Mouse (Mus musculus) liver, embryonic 15.5 days (tissue): ENCODE data around the gene 1110032F04Rik. TPM values are rescaled to one million over a fixed set of nuclear protein-coding genes. Genes with fewer than 3 reads are reported as not detected.
"Not testable (repeated sequence)": the region's sequence is repeated elsewhere in the genome, so short reads cannot be mapped to it uniquely, and the experiment has no call there.

Source experiments
- ATAC-seq: fragments of 200-750 bp; cut with Nextera tagmentation; 2 replicates; pipeline ENCODE4 v1.8.0; 2017; ENCODE audit warnings: moderate number of reproducible peaks, mild to moderate bottlenecking, moderate library complexity; ENCODE audit not compliant: insufficient read depth
- H3K27ac ChIP-seq: fragments of 300-500 bp; sonication (generic); replicated peaks from 2 replicates; pipeline ENCODE4 v1.5.1; 2015; ENCODE audit warnings: mild to moderate bottlenecking, inconsistent platforms
- H3K27me3 ChIP-seq: fragments of 300-500 bp; sonication (generic); 2 replicates; pipeline ENCODE4 v1.6.1; 2015; ENCODE audit warnings: mild to moderate bottlenecking, inconsistent platforms
- H3K36me3 ChIP-seq: fragments of 300-500 bp; sonication (generic); replicated peaks from 2 replicates; pipeline ENCODE4 v1.6.1; 2015; ENCODE audit warnings: moderate library complexity, mild to moderate bottlenecking, inconsistent platforms
- H3K4me1 ChIP-seq: fragments of 300-500 bp; sonication (generic); replicated peaks from 2 replicates; pipeline ENCODE4 v1.6.1; 2015; ENCODE audit warnings: inconsistent platforms
- H3K4me2 ChIP-seq: fragments of 300-500 bp; sonication (generic); 2 replicates; pipeline ENCODE4 v1.6.1; 2015; ENCODE audit warnings: moderate library complexity, mild to moderate bottlenecking, inconsistent platforms
- H3K4me3 ChIP-seq: fragments of 300-500 bp; sonication (generic); replicated peaks from 2 replicates; pipeline ENCODE4 v1.5.1; 2015; ENCODE audit warnings: mild to moderate bottlenecking, inconsistent platforms
- H3K9ac ChIP-seq: fragments of 300-500 bp; sonication (generic); 2 replicates; pipeline ENCODE4 v1.6.1; 2015; ENCODE audit warnings: moderate library complexity, mild to moderate bottlenecking, inconsistent platforms
- H3K9me3 ChIP-seq: fragments of 300-500 bp; sonication (generic); replicated peaks from 2 replicates; pipeline ENCODE4 v1.6.1; 2016; ENCODE audit warnings: inconsistent platforms
- WGBS: fragments of 180-500 bp; shearing (Covaris S2); methylation state at CpG from one replicate; pipeline ENCODE4 v1.1.7; 2015; ENCODE audit warnings: mixed read lengths; ENCODE audit not compliant: insufficient replicate concordance; 5-methylcytosine and 5-hydroxymethylcytosine counted together
- polyA plus RNA-seq: library from polyadenylated mRNA; unstranded; fragments of >200 nt; fragmentation: Nextera tagmentation; extraction: Ambion mirVana; gene quantifications from 2 replicates; pipeline ENCODE4 v1.2.1, GENCODE M21; 2015

Gene 1110032F04Rik
- polyA plus RNA-seq, 1 experiment from 2014 or later = 0.51 TPM

GRCm38 (mm10) chr3:68848323-68848722 is 21.1 kb upstream of the 1110032F04Rik start:
- Histone ChIP-seq H3K27ac (no peak overlapping the region), H3K9me3 (no peaks in the 10 kb centered on the region), H3K27me3 (no peaks in the 10 kb centered on the region), H3K4me1 (no peaks in the 10 kb centered on the region), H3K9ac (no peak overlapping the region), H3K4me2 (no peak overlapping the region), H3K36me3 (no peaks in the 10 kb centered on the region), H3K4me3 (no peak overlapping the region)
- no peak for ATAC-seq
- 41% methylated on average over 3 of the region's 3 CpGs for WGBS

- Histone ChIP-seq H3K27ac (no peak overlapping the region), H3K36me3 (no peaks in the 10 kb centered on the region), H3K27me3 (no peaks in the 10 kb centered on the region), H3K9ac (no peak overlapping the region), H3K4me1 (no peaks in the 10 kb centered on the region), H3K4me3 (no peak overlapping the region), H3K4me2 (no peak overlapping the region), H3K9me3 (no peaks in the 10 kb centered on the region)
- WGBS = 55% methylated on average over 1 of the region's 1 CpGs
- no peak for ATAC-seq
Observed at GRCm38 (mm10) chr3:68852414-68852813, 17.0 kb upstream of the 1110032F04Rik start.

GRCm38 (mm10) chr3:68869691-68870567 is 543 bp downstream of the 1110032F04Rik start:
- H3K9me3 ChIP-seq = no peaks in the 10 kb centered on the region
- no peaks in the 10 kb centered on the region for H3K36me3 ChIP-seq
- under 1% methylated on average over 96 of the region's 96 CpGs for WGBS
- peaks cover 46% of the 10 kb centered on the region for H3K27me3 ChIP-seq
- no peak overlapping the region for H3K9ac ChIP-seq
- ATAC-seq = no peak
- peak overlapping the region; percentile 83 for H3K4me2 ChIP-seq
- peaks cover 21% of the 10 kb centered on the region for H3K4me1 ChIP-seq
- peak overlapping the region; percentile 55 for H3K4me3 ChIP-seq
- no peak overlapping the region for H3K27ac ChIP-seq

GRCm38 (mm10) chr3:68870568-68870950 is 1.2 kb downstream of the 1110032F04Rik start:
- H3K36me3 ChIP-seq = no peaks in the 10 kb centered on the region
- peaks cover 46% of the 10 kb centered on the region for H3K27me3 ChIP-seq
- no peaks in the 10 kb centered on the region for H3K9me3 ChIP-seq
- ATAC-seq = no peak
- no peak overlapping the region for H3K27ac ChIP-seq
- H3K4me2 ChIP-seq = peak overlapping the region; percentile 83
- peaks cover 21% of the 10 kb centered on the region for H3K4me1 ChIP-seq
- no peak overlapping the region for H3K9ac ChIP-seq
- H3K4me3 ChIP-seq = peak overlapping the region; percentile 55
- 6% methylated on average over 15 of the region's 15 CpGs for WGBS

- no peak overlapping the region for H3K9ac ChIP-seq
- H3K4me1 ChIP-seq = peaks cover 15% of the 10 kb centered on the region
- no peaks in the 10 kb centered on the region for H3K36me3 ChIP-seq
- ATAC-seq = no peak
- no peak overlapping the region for H3K27ac ChIP-seq
- no peaks in the 10 kb centered on the region for H3K9me3 ChIP-seq
- WGBS = 51% methylated on average over 2 of the region's 2 CpGs
- H3K4me3 ChIP-seq = no peak overlapping the region
- no peak overlapping the region for H3K4me2 ChIP-seq
- peaks cover 27% of the 10 kb centered on the region for H3K27me3 ChIP-seq
Observed at GRCm38 (mm10) chr3:68874079-68874478, 4.7 kb downstream of the 1110032F04Rik start.

- no peaks in the 10 kb centered on the region for H3K27me3 ChIP-seq
- no peak overlapping the region for H3K9ac ChIP-seq
- WGBS = 63% methylated on average over 5 of the region's 5 CpGs
- no peak overlapping the region for H3K4me3 ChIP-seq
- H3K4me2 ChIP-seq = no peak overlapping the region
- H3K36me3 ChIP-seq = no peaks in the 10 kb centered on the region
- ATAC-seq = no peak
- H3K27ac ChIP-seq = no peak overlapping the region
- no peaks in the 10 kb centered on the region for H3K9me3 ChIP-seq
- H3K4me1 ChIP-seq = no peaks in the 10 kb centered on the region
Observed at GRCm38 (mm10) chr3:68886845-68887244, 17.5 kb downstream of the 1110032F04Rik start.

- Histone ChIP-seq H3K9ac (no peak overlapping the region), H3K4me2 (no peak overlapping the region), H3K27me3 (no peaks in the 10 kb centered on the region), H3K27ac (no peak overlapping the region), H3K4me1 (no peaks in the 10 kb centered on the region), H3K4me3 (no peak overlapping the region), H3K9me3 (no peaks in the 10 kb centered on the region), H3K36me3 (0 out of 2 replicates have a peak, but pooled peaks cover 3% of the 10 kb centered on the region)
- no peak for ATAC-seq
- 81% methylated on average over 4 of the region's 4 CpGs for WGBS
Observed at GRCm38 (mm10) chr3:68895426-68895825, 26.0 kb downstream of the 1110032F04Rik start.

GRCm38 (mm10) chr3:68897154-68897553 is 27.8 kb downstream of the 1110032F04Rik start:
- no peak overlapping the region for H3K27ac ChIP-seq
- no peaks in the 10 kb centered on the region for H3K27me3 ChIP-seq
- ATAC-seq = no peak
- 0 out of 2 replicates have a peak, but pooled peaks cover under 1% of the 10 kb centered on the region for H3K36me3 ChIP-seq
- 72% methylated on average over 5 of the region's 5 CpGs for WGBS
- H3K4me1 ChIP-seq = no peaks in the 10 kb centered on the region
- no peak overlapping the region for H3K4me3 ChIP-seq
- H3K9ac ChIP-seq = no peak overlapping the region
- H3K9me3 ChIP-seq = no peaks in the 10 kb centered on the region
- H3K4me2 ChIP-seq = no peak overlapping the region

GRCm38 (mm10) chr3:68902636-68903035 is 33.2 kb downstream of the 1110032F04Rik start:
- not testable (repeated sequence) for H3K4me2 ChIP-seq, H3K4me1 ChIP-seq, H3K9ac ChIP-seq, H3K27me3 ChIP-seq, H3K27ac ChIP-seq, H3K9me3 ChIP-seq, H3K4me3 ChIP-seq, H3K36me3 ChIP-seq
- 90% methylated on average over 20 of the region's 20 CpGs for WGBS
- ATAC-seq = peak; percentile 54; the same call in 1 of the 2 replicates

GRCm38 (mm10) chr3:68904902-68905778 is 35.8 kb downstream of the 1110032F04Rik start:
- Histone ChIP-seq H3K9me3 (no peaks in the 10 kb centered on the region), H3K27me3 (no peaks in the 10 kb centered on the region), H3K4me1 (peaks cover 5% of the 10 kb centered on the region; the same call in 1 of the 2 replicates), H3K9ac (no peak overlapping the region), H3K27ac (no peak overlapping the region), H3K4me3 (no peak overlapping the region), H3K4me2 (no peak overlapping the region), H3K36me3 (no peaks in the 10 kb centered on the region)
- 42% methylated on average over 2 of the region's 2 CpGs for WGBS
- ATAC-seq = no peak

- H3K27ac ChIP-seq = no peak overlapping the region
- no peaks in the 10 kb centered on the region for H3K9me3 ChIP-seq
- H3K4me3 ChIP-seq = no peak overlapping the region
- WGBS = 56% methylated on average over 4 of the region's 4 CpGs
- no peak overlapping the region for H3K4me2 ChIP-seq
- peaks cover 5% of the 10 kb centered on the region; the same call in 1 of the 2 replicates for H3K4me1 ChIP-seq
- H3K27me3 ChIP-seq = no peaks in the 10 kb centered on the region
- ATAC-seq = no peak
- no peak overlapping the region for H3K9ac ChIP-seq
- H3K36me3 ChIP-seq = no peaks in the 10 kb centered on the region
Observed at GRCm38 (mm10) chr3:68907509-68907908, 38.1 kb downstream of the 1110032F04Rik start.
